Mouse (Mus musculus): Measurements from ENCODE around the gene Flywch2. TPM values are rescaled to one million over a fixed set of nuclear protein-coding genes. Genes with fewer than 3 reads are reported as not detected.
A peak's percentile ranks its signal among the peaks of the same experiment; 100 is the strongest.
"Not testable (repeated sequence)": the region's sequence is repeated elsewhere in the genome, so short reads cannot be mapped to it uniquely, and the experiment has no call there.

The Flywch2 gene
- total RNA-seq, 2 experiments from 2014 or later = 0.47 to 0.51 TPM

- Histone ChIP-seq H3K27ac (peak overlapping the region; percentile 56), H3K4me3 (peak overlapping the region; percentile 72)
- TF ChIP-seq CTCF (IDR thresholded peaks at IDR 0.05) = no peak
- intact Hi-C loops (cut with DNase I) = no loop called here
- no peak for DNase-seq
Observed at GRCm38 (mm10) chr17:23786510-23786931, 640 bp upstream of the Flywch2 start.

GRCm38 (mm10) chr17:23783352-23783751 lies 2.5 kb downstream of the Flywch2 start:
- no peak for DNase-seq
- Histone ChIP-seq H3K4me3 (no peak overlapping the region), H3K27ac (no peak overlapping the region)
- no peak for TF ChIP-seq CTCF (IDR thresholded peaks at IDR 0.05)
- intact Hi-C loops (cut with DNase I) = no loop called here

- intact Hi-C loops (cut with DNase I) = no loop called here
- TF ChIP-seq CTCF (IDR thresholded peaks at IDR 0.05) = no peak
- Histone ChIP-seq H3K27ac (no peak overlapping the region), H3K4me3 (no peak overlapping the region)
- DNase-seq = no peak
Observed at GRCm38 (mm10) chr17:23778447-23778846, 7.4 kb downstream of the Flywch2 start.

- intact Hi-C loops (cut with DNase I) = no loop called here
- no peak overlapping the region for H3K27ac ChIP-seq
- no peak overlapping the region for H3K4me3 ChIP-seq
- TF ChIP-seq CTCF (IDR thresholded peaks at IDR 0.05) = no peak
- no peak for DNase-seq
Observed at GRCm38 (mm10) chr17:23777141-23777540, 8.7 kb downstream of the Flywch2 start.

GRCm38 (mm10) chr17:23776216-23776615 lies 9.7 kb downstream of the Flywch2 start:
- Histone ChIP-seq H3K27ac (no peak overlapping the region), H3K4me3 (no peak overlapping the region)
- DNase-seq = no peak
- intact Hi-C loops (cut with DNase I) = no loop called here
- TF ChIP-seq CTCF (IDR thresholded peaks at IDR 0.05) = no peak

- peak; percentile 85 for DNase-seq
- Histone ChIP-seq H3K27ac (no peak overlapping the region), H3K4me3 (no peak overlapping the region)
- intact Hi-C loops (cut with DNase I) = loop anchor here (2.0 to 5.0 kb wide), 2 partner anchors 71 to 188 kb away; partner anchors contain the start of gene Prss41
- TF ChIP-seq CTCF (IDR thresholded peaks at IDR 0.05) = peak; percentile 93
Observed at GRCm38 (mm10) chr17:23774090-23774489, 11.8 kb downstream of the Flywch2 start.

- H3K27ac ChIP-seq = no peak overlapping the region
- intact Hi-C loops (cut with DNase I) = loop anchor here (2.0 to 5.0 kb wide), 2 partner anchors 71 to 189 kb away; partner anchors contain the start of gene Prss41
- H3K4me3 ChIP-seq = no peak overlapping the region
- TF ChIP-seq CTCF (IDR thresholded peaks at IDR 0.05) = no peak
- DNase-seq = no peak
Observed at GRCm38 (mm10) chr17:23773676-23774075, 12.2 kb downstream of the Flywch2 start.

GRCm38 (mm10) chr17:23772219-23772556 lies 13.7 kb downstream of the Flywch2 start:
- DNase-seq, H3K27ac ChIP-seq: not testable (repeated sequence)
- peak overlapping the region; percentile 94; the same call in 1 of the 2 replicates for H3K4me3 ChIP-seq
- intact Hi-C loops (cut with DNase I) = loop anchor here (5.0 kb wide), 1 partner anchor 190 kb away; no protein-coding TSS in a partner anchor

GRCm38 (mm10) chr17:23771284-23772218 lies 14.3 kb downstream of the Flywch2 start, which contains the start of gene Flywch1:
TSS of gene Flywch1 (minus strand) at chr17:23771602.
- intact Hi-C loops (cut with DNase I) = loop anchor here (2.0 to 5.0 kb wide), 3 partner anchors 23 to 191 kb away; no protein-coding TSS in a partner anchor

GRCm38 (mm10) chr17:23770896-23771283 lies 15.0 kb downstream of the Flywch2 start:
- Histone ChIP-seq H3K27ac (peak overlapping the region; percentile 95), H3K4me3 (peak overlapping the region; percentile 94)
- TF ChIP-seq CTCF (IDR thresholded peaks at IDR 0.05) = no peak
- intact Hi-C loops (cut with DNase I) = loop anchor here (2.0 to 5.0 kb wide), 3 partner anchors 22 to 191 kb away; no protein-coding TSS in a partner anchor
- DNase-seq = peak; percentile 32

More at GRCm38 (mm10) chr17:23771284-23772218, 14.3 kb downstream of the Flywch2 start, which contains the start of gene Flywch1:
- Histone ChIP-seq H3K27ac (peak within 1 kb of the TSS; percentile 95), H3K4me3 (peak within 1 kb of the TSS; percentile 94)
- no peak for TF ChIP-seq CTCF (IDR thresholded peaks at IDR 0.05)
- peak; percentile 98 for DNase-seq

- H3K27ac ChIP-seq = peak overlapping the region; percentile 95
- intact Hi-C loops (cut with DNase I) = loop anchor here (2.0 to 5.0 kb wide), 3 partner anchors 22 to 192 kb away; no protein-coding TSS in a partner anchor
- peak overlapping the region; percentile 94 for H3K4me3 ChIP-seq
- TF ChIP-seq CTCF (IDR thresholded peaks at IDR 0.05) = no peak
- DNase-seq = no peak
Observed at GRCm38 (mm10) chr17:23770493-23770892, 15.4 kb downstream of the Flywch2 start.

- no peak overlapping the region for H3K4me3 ChIP-seq
- intact Hi-C loops (cut with DNase I) = no loop called here
- no peak for TF ChIP-seq CTCF (IDR thresholded peaks at IDR 0.05)
- no peak overlapping the region for H3K27ac ChIP-seq
- DNase-seq = no peak
Observed at GRCm38 (mm10) chr17:23762976-23763375, 22.9 kb downstream of the Flywch2 start.

GRCm38 (mm10) chr17:23761155-23761554 lies 24.7 kb downstream of the Flywch2 start:
- Histone ChIP-seq H3K27ac (no peak overlapping the region), H3K4me3 (no peak overlapping the region)
- intact Hi-C loops (cut with DNase I) = no loop called here
- no peak for DNase-seq
- TF ChIP-seq CTCF (IDR thresholded peaks at IDR 0.05) = no peak
